Mouse (Mus musculus): ENCODE data around the gene Smim6. TPM values are rescaled to one million over a fixed set of nuclear protein-coding genes. Genes with fewer than 3 reads are reported as not detected.

Smim6 gene
- total and polyA plus RNA-seq, 3 experiments: 1.2 to 3.8 TPM; not detected in 1

DNA sequence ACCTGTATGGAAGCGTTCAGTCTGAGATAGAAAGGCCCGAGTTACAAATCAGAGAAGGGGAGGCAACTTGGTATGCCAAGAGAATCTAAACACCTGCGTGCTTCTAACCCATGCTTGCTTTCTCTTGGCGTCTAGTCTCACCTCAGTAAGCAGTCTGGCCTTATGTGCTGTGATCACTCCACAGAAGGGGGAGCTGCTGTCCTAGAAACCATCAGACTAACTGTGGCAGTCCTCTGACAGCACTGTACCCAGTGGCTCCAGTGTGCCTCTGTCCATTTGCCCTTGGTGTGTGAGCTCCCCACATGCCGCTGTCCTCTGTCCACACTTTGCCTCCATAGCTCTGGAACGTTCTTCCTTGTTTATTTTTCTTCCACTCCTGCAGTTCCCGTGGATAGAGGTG, 30.2 kb downstream of the Smim6 start:
- H3K4me3 ChIP-seq (ENCODE audit: control insufficient read depth in 1 of 2, insufficient read depth in 1 of 2, low read depth in 2 of 2, low read length in 2 of 2): no peak overlapping the region
- no peaks in the 10 kb centered on the region for H3K79me2 ChIP-seq (ENCODE audit: control insufficient read depth, insufficient read depth, low read length, poor library complexity)
- no peak overlapping the region for H3K9ac ChIP-seq (ENCODE audit: control insufficient read depth, low read depth, low read length, poor library complexity, severe bottlenecking)
- peaks cover 0 to 2% of the 10 kb centered on the region in 2 experiments; a peak in 2 of 4 replicates for H3K36me3 ChIP-seq (ENCODE audit: control insufficient read depth in 1 of 2, insufficient read depth in 2 of 2, low read length in 2 of 2)
- H3K27me3 ChIP-seq (ENCODE audit: control insufficient read depth in 1 of 2, insufficient read depth in 2 of 2, low read length in 2 of 2): no peaks in the 10 kb centered on the region
- H3K4me1 ChIP-seq (ENCODE audit: control insufficient read depth in 1 of 2, insufficient read depth in 2 of 2, low read length in 2 of 2): no peaks in the 10 kb centered on the region
- no peak overlapping the region for H3K27ac ChIP-seq (ENCODE audit: control insufficient read depth, low read depth, low read length)
- peak; percentile 2; the same call in 1 of the 2 replicates for TF ChIP-seq RAD21 (IDR thresholded peaks at IDR 0.05; ENCODE audit: low read depth, low read length)
- TF ChIP-seq SIN3A (IDR thresholded peaks at IDR 0.05; ENCODE audit: low read length): no peak
- 0 out of 2 replicates have a peak, but pooled peaks have one; percentile 14 for TF ChIP-seq SMC3 (IDR thresholded peaks at IDR 0.05; ENCODE audit: low read depth, low read length)
- H3K9me3 ChIP-seq (replicated peaks; ENCODE audit: insufficient read depth, low read length): no peaks in the 10 kb centered on the region
- DNase-seq (ENCODE audit: low read depth, low spot score): no peak

DNA sequence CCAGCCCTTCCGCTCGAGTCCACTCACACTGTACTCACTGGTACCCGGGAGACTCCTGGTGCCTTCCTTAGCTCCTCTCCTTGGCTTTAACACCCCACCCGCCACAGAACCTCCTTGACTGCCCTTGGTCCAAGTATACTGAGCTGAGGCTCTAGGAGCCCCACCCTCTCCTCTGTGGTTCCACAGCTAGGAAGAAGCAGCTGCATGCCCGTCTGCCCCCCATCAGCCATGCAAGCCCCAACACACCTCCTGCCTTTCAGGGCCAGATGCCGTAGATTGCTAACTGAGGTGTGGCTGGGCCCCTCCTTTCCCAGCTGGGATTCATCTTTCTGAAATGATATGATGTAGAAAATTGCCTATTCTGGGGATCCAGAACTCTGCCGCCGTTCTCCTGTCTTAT, 33.4 kb downstream of the Smim6 start:
- Histone ChIP-seq H3K9me3 (replicated peaks; ENCODE audit: insufficient read depth, low read length) (no peaks in the 10 kb centered on the region), H3K79me2 (ENCODE audit: control insufficient read depth, insufficient read depth, low read length, poor library complexity) (no peaks in the 10 kb centered on the region), H3K27ac (ENCODE audit: control insufficient read depth, low read depth, low read length) (no peak overlapping the region), H3K27me3 (ENCODE audit: control insufficient read depth in 1 of 2, insufficient read depth in 2 of 2, low read length in 2 of 2) (no peaks in the 10 kb centered on the region), H3K36me3 (ENCODE audit: control insufficient read depth in 1 of 2, insufficient read depth in 2 of 2, low read length in 2 of 2) (peaks cover 0 to 2% of the 10 kb centered on the region in 2 experiments; a peak in 1 of 4 replicates), H3K4me3 (ENCODE audit: control insufficient read depth in 1 of 2, insufficient read depth in 1 of 2, low read depth in 2 of 2, low read length in 2 of 2) (no peak overlapping the region), H3K4me1 (ENCODE audit: control insufficient read depth in 1 of 2, insufficient read depth in 2 of 2, low read length in 2 of 2) (no peaks in the 10 kb centered on the region), H3K9ac (ENCODE audit: control insufficient read depth, low read depth, low read length, poor library complexity, severe bottlenecking) (no peak overlapping the region)
- no peak for DNase-seq (ENCODE audit: low read depth, low spot score)
- TF ChIP-seq USF1 (IDR thresholded peaks at IDR 0.05; ENCODE audit: low read depth, low read length): no peak
- TF ChIP-seq CHD1 (IDR thresholded peaks at IDR 0.05; ENCODE audit: low read depth, low read length): no peak
- no peak for TF ChIP-seq ZMIZ1 (IDR thresholded peaks at IDR 0.05; ENCODE audit: low read depth, low read length)
- no peak for TF ChIP-seq TCF12 (IDR thresholded peaks at IDR 0.05; ENCODE audit: low read depth, low read length)
- TF ChIP-seq MYC (IDR thresholded peaks at IDR 0.05; ENCODE audit: low read depth, low read length): no peak
- TF ChIP-seq USF2 (IDR thresholded peaks at IDR 0.05; ENCODE audit: borderline replicate concordance in 1 of 2, insufficient read depth in 1 of 2, low read depth in 1 of 2, low read length in 2 of 2): no peak
- TF ChIP-seq CHD2 (IDR thresholded peaks at IDR 0.05; ENCODE audit: low read length): no peak
- no peak for TF ChIP-seq MAZ (IDR thresholded peaks at IDR 0.05; ENCODE audit: low read depth, low read length)

DNA sequence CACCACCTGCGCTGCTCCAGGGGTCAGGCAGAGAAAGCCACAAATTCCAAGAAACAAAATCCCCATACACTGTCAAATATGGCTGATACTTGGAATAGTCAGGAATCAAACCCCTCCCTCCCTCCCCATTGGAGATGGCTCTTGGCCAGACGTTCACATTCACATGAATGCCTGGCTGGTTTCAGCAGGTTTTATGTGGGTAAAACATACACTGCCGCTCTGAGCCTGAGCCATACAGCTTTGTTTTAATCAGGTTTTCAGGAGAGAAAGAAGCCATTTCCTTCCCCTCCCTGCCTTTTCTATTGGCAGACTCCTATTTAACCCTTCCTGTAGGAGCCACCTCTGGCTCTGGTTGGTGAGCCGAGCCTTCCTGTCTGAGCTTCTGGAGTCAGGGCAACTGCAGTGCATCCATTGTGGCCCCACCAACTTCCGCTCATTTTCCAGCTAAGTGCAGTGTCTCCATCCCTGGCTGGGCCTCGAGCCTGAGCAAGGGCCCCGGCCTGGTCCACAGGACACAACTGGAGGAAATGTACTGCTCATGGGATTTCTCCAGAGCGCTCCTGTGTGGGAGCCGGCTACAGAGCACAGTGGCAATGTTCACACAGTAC, 34.5 kb downstream of the Smim6 start:
- DNase-seq (ENCODE audit: low read depth, low spot score): no peak
- Histone ChIP-seq H3K9me3 (replicated peaks; ENCODE audit: insufficient read depth, low read length) (no peaks in the 10 kb centered on the region), H3K4me1 (ENCODE audit: control insufficient read depth in 1 of 2, insufficient read depth in 2 of 2, low read length in 2 of 2) (no peaks in the 10 kb centered on the region), H3K27ac (ENCODE audit: control insufficient read depth, low read depth, low read length) (no peak overlapping the region), H3K4me3 (ENCODE audit: control insufficient read depth in 1 of 2, insufficient read depth in 1 of 2, low read depth in 2 of 2, low read length in 2 of 2) (no peak overlapping the region), H3K36me3 (ENCODE audit: control insufficient read depth in 1 of 2, insufficient read depth in 2 of 2, low read length in 2 of 2) (peaks cover 0 to 2% of the 10 kb centered on the region in 2 experiments; a peak in 1 of 4 replicates), H3K79me2 (ENCODE audit: control insufficient read depth, insufficient read depth, low read length, poor library complexity) (no peaks in the 10 kb centered on the region), H3K27me3 (ENCODE audit: control insufficient read depth in 1 of 2, insufficient read depth in 2 of 2, low read length in 2 of 2) (no peaks in the 10 kb centered on the region), H3K9ac (ENCODE audit: control insufficient read depth, low read depth, low read length, poor library complexity, severe bottlenecking) (no peak overlapping the region)
- TF ChIP-seq ZKSCAN1 (IDR thresholded peaks at IDR 0.05; ENCODE audit: low read depth, low read length): no peak
- no peak for TF ChIP-seq TBP (IDR thresholded peaks at IDR 0.05; ENCODE audit: low read depth, low read length)
- TF ChIP-seq ZNF384 (IDR thresholded peaks at IDR 0.05; ENCODE audit: low read depth, low read length): no peak
- no peak for TF ChIP-seq POLR2AphosphoS5 (IDR thresholded peaks at IDR 0.05; ENCODE audit: borderline replicate concordance, low read depth, low read length)
- TF ChIP-seq MAZ (IDR thresholded peaks at IDR 0.05; ENCODE audit: low read depth, low read length): no peak
- TF ChIP-seq ZMIZ1 (IDR thresholded peaks at IDR 0.05; ENCODE audit: low read depth, low read length): no peak
- no peak for TF ChIP-seq CHD1 (IDR thresholded peaks at IDR 0.05; ENCODE audit: low read depth, low read length)
- no peak for TF ChIP-seq NRF1 (IDR thresholded peaks at IDR 0.05; ENCODE audit: insufficient read depth, low read depth, low read length, poor library complexity, severe bottlenecking)
- TF ChIP-seq ZC3H11A (IDR thresholded peaks at IDR 0.05; ENCODE audit: low read depth, low read length): no peak
- no peak for TF ChIP-seq ELF1 (IDR thresholded peaks at IDR 0.05; ENCODE audit: low read depth, low read length)
- TF ChIP-seq HCFC1 (IDR thresholded peaks at IDR 0.05; ENCODE audit: low read depth, low read length): no peak
- TF ChIP-seq POLR2AphosphoS2 (IDR thresholded peaks at IDR 0.05; ENCODE audit: low read length): no peak
- no peak for TF ChIP-seq RAD21 (IDR thresholded peaks at IDR 0.05; ENCODE audit: low read depth, low read length)
- no peak for TF ChIP-seq MEF2A (IDR thresholded peaks at IDR 0.05; ENCODE audit: extremely low read depth, insufficient replicate concordance, low read depth, low read length, poor library complexity, severe bottlenecking)
- no peak for TF ChIP-seq EP300 (IDR thresholded peaks at IDR 0.05; ENCODE audit: low read depth in 1 of 2, low read length in 2 of 2)
- TF ChIP-seq USF1 (IDR thresholded peaks at IDR 0.05; ENCODE audit: low read depth, low read length): no peak
- TF ChIP-seq SMC3 (IDR thresholded peaks at IDR 0.05; ENCODE audit: low read depth, low read length): no peak

Measured in MEL (cell line).